17 mouse cellular contexts compared by ENCODE assay signal in genomic region chr10:21926941-21927340, GRCm38 (mm10).
"Had no signal": no experiment of that assay in that cellular context is flagged by ENCODE, and none has a peak within 500 bp of the region (broad histone marks: within the 10 kb centered on the region; RNA-seq: fewer than 3 reads in every experiment).

No protein-coding gene starts in this region.

- H3K9me3 ChIP-seq: neural tube, embryonic 12.5 days; neural tube, embryonic 13.5 days; neural tube, embryonic 15.5 days; stomach, embryonic 15.5 days had no signal

- H3K27ac ChIP-seq: neural tube, embryonic 12.5 days; neural tube, embryonic 13.5 days; neural tube, embryonic 15.5 days; stomach, embryonic 15.5 days; stomach, postnatal 0 days had no signal

- H3K27me3 ChIP-seq: neural tube, embryonic 12.5 days; neural tube, embryonic 13.5 days; neural tube, embryonic 15.5 days; stomach, embryonic 15.5 days had no signal

- H3K9ac ChIP-seq: neural tube, embryonic 12.5 days; neural tube, embryonic 13.5 days; neural tube, embryonic 15.5 days; stomach, embryonic 15.5 days had no signal

- DNase-seq: retina, postnatal 1 day; right cerebral cortex, adult 18-20 months; right cerebral cortex, postnatal 14 days; right cerebral cortex, postnatal 25 days; right cerebral cortex, postnatal 4 days; spleen, adult 18-20 months; thymus, adult 18-20 months; thymus, adult 2 months; thymus, postnatal 14 days; thymus, postnatal 25 days; thymus, postnatal 36 days; thymus, postnatal 4 days had no signal

- H3K36me3 ChIP-seq: neural tube, embryonic 12.5 days; neural tube, embryonic 13.5 days; neural tube, embryonic 15.5 days; stomach, embryonic 15.5 days had no signal

- H3K4me3 ChIP-seq: neural tube, embryonic 12.5 days; neural tube, embryonic 13.5 days; neural tube, embryonic 15.5 days; stomach, embryonic 15.5 days had no signal

- H3K4me2 ChIP-seq: neural tube, embryonic 12.5 days; neural tube, embryonic 13.5 days; neural tube, embryonic 15.5 days; stomach, embryonic 15.5 days had no signal
